Mouse (Mus musculus): ENCODE data around the gene Tk1. TPM values are rescaled to one million over a fixed set of nuclear protein-coding genes. Genes with fewer than 3 reads are reported as not detected.
A peak's percentile ranks its signal among the peaks of the same experiment; 100 is the strongest.
"Not testable (repeated sequence)": the region's sequence is repeated elsewhere in the genome, so short reads cannot be mapped to it uniquely, and the experiment has no call there.

Gene Tk1
- polyA plus RNA-seq, 2 experiments: 135 to 136 TPM

DNA sequence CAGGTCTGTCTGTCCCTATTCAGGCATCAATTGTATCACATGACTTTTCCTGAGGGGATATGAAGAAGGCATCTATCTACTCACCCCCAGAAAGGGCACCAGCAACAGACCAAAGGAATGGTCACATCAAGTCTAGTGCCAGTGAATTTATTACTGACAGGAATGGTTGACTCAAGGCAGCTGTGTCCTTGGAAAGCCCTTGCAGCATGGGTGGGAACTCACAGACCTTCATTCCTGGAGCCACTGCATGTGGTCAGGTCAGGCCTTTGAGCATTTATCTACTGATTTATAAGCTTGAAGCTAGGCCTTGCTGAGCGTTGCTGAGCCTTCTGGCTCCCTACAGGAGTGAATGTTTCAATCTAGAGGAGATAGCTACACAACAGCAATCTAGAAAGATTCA, 15.0 kb upstream of the Tk1 start:
- H3K4me2 ChIP-seq (ENCODE audit: low read depth): no peak overlapping the region
- DNase-seq (ENCODE audit: low read depth in 3 of 3, low spot score in 3 of 3) (no peak), ATAC-seq (ENCODE audit: insufficient read depth) (no peak)
- H3K27me3 ChIP-seq (ENCODE audit: control insufficient read depth, insufficient read depth, low read length): no peaks in the 10 kb centered on the region
- H3K4me3 ChIP-seq (ENCODE audit: insufficient read depth in 1 of 2, low read depth in 2 of 2, low read length in 2 of 2): no peak overlapping the region
- peak overlapping the region; percentile 4; the same call in 1 of the 2 replicates for H3K27ac ChIP-seq
- H3K4me1 ChIP-seq (replicated peaks; ENCODE audit: control insufficient read depth in 2 of 2, insufficient read depth in 2 of 2, low read length in 1 of 2): peaks cover 46 to 48% of the 10 kb centered on the region in 2 experiments
- no peak for TF ChIP-seq CTCF (IDR thresholded peaks at IDR 0.05; ENCODE audit: low read depth)
- TF ChIP-seq EP300 (IDR thresholded peaks at IDR 0.05; ENCODE audit: low read depth): no peak
- H3K9me3 ChIP-seq (ENCODE audit: control insufficient read depth, low read length): no peaks in the 10 kb centered on the region
- no peak overlapping the region for H3K9ac ChIP-seq (replicated peaks)
- WGBS (ENCODE audit: insufficient replicate concordance): 50% methylated on average over 1 of the region's 1 CpGs
- H3K36me3 ChIP-seq (replicated peaks; ENCODE audit: control insufficient read depth, insufficient read depth, low read depth): no peaks in the 10 kb centered on the region

DNA sequence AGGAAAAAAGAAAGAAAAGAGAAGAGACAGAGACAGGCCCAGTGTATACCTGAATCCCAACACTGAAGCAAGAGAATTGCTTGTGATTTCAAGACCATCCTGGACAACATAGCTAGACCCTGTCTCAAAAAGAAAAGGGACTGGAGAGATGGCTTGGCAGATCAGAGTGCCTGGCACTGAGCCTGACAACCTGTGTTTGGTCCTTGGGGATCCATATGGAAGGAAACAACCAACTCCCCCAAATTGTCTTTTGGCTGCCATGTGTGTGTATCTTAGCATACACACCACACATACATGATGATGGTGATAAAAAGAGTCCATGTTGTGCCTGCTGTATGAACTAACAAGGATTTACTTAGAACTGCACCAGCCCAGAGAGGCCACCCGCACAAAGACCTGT, 13.1 kb upstream of the Tk1 start:
- WGBS (ENCODE audit: insufficient replicate concordance): 21% methylated on average over 1 of the region's 1 CpGs
- Histone ChIP-seq H3K4me1 (replicated peaks; ENCODE audit: control insufficient read depth in 2 of 2, insufficient read depth in 2 of 2, low read length in 1 of 2) (peaks cover 46 to 48% of the 10 kb centered on the region in 2 experiments), H3K9me3 (ENCODE audit: control insufficient read depth, low read length) (no peaks in the 10 kb centered on the region), H3K4me2 (ENCODE audit: low read depth) (peak overlapping the region; percentile 59), H3K27me3 (ENCODE audit: control insufficient read depth, insufficient read depth, low read length) (no peaks in the 10 kb centered on the region), H3K4me3 (ENCODE audit: insufficient read depth in 1 of 2, low read depth in 2 of 2, low read length in 2 of 2) (no peak overlapping the region), H3K36me3 (replicated peaks; ENCODE audit: control insufficient read depth, insufficient read depth, low read depth) (no peaks in the 10 kb centered on the region), H3K9ac (replicated peaks) (peak overlapping the region; percentile 47), H3K27ac (peak overlapping the region; percentile 90)
- ATAC-seq (ENCODE audit: insufficient read depth): peak; percentile 21; the same call in 1 of the 2 replicates
- no peak for DNase-seq (ENCODE audit: low read depth in 3 of 3, low spot score in 3 of 3)
- TF ChIP-seq CTCF (IDR thresholded peaks at IDR 0.05; ENCODE audit: low read depth) (no peak), EP300 (IDR thresholded peaks at IDR 0.05; ENCODE audit: low read depth) (no peak)

- peak; percentile 75 to 85 (median 78) for DNase-seq (ENCODE audit: low read depth in 3 of 3, low spot score in 3 of 3)
- WGBS (ENCODE audit: insufficient replicate concordance): 10% methylated on average over 2 of the region's 2 CpGs
- Histone ChIP-seq H3K27ac (peak overlapping the region; percentile 90), H3K27me3 (ENCODE audit: control insufficient read depth, insufficient read depth, low read length) (no peaks in the 10 kb centered on the region), H3K36me3 (replicated peaks; ENCODE audit: control insufficient read depth, insufficient read depth, low read depth) (no peaks in the 10 kb centered on the region), H3K4me3 (ENCODE audit: insufficient read depth in 1 of 2, low read depth in 2 of 2, low read length in 2 of 2) (no peak overlapping the region), H3K4me2 (ENCODE audit: low read depth) (peak overlapping the region; percentile 59), H3K9me3 (ENCODE audit: control insufficient read depth, low read length) (no peaks in the 10 kb centered on the region), H3K9ac (replicated peaks) (peak overlapping the region; percentile 47), H3K4me1 (replicated peaks; ENCODE audit: control insufficient read depth in 2 of 2, insufficient read depth in 2 of 2, low read length in 1 of 2) (peaks cover 46 to 51% of the 10 kb centered on the region in 2 experiments)
- peak; percentile 96 for ATAC-seq (ENCODE audit: insufficient read depth)
- TF ChIP-seq CTCF (IDR thresholded peaks at IDR 0.05; ENCODE audit: low read depth): 0 out of 2 replicates have a peak, but pooled peaks have one; percentile 32
- peak; percentile 63 for TF ChIP-seq EP300 (IDR thresholded peaks at IDR 0.05; ENCODE audit: low read depth)
Observed at GRCm38 (mm10) chr11:117838572-117838971, 12.7 kb upstream of the Tk1 start.

GRCm38 (mm10) chr11:117836306-117836705, 10.4 kb upstream of the Tk1 start:
- Histone ChIP-seq H3K36me3 (replicated peaks; ENCODE audit: control insufficient read depth, insufficient read depth, low read depth) (no peaks in the 10 kb centered on the region), H3K4me2 (ENCODE audit: low read depth) (peak overlapping the region; percentile 46), H3K9me3 (ENCODE audit: control insufficient read depth, low read length) (no peaks in the 10 kb centered on the region), H3K4me1 (replicated peaks; ENCODE audit: control insufficient read depth in 2 of 2, insufficient read depth in 2 of 2, low read length in 1 of 2) (peaks cover 48 to 63% of the 10 kb centered on the region in 2 experiments), H3K9ac (replicated peaks) (0 out of 2 replicates have a peak overlapping the region, but pooled peaks have one; percentile 5), H3K27ac (no peak overlapping the region), H3K27me3 (ENCODE audit: control insufficient read depth, insufficient read depth, low read length) (no peaks in the 10 kb centered on the region), H3K4me3 (ENCODE audit: insufficient read depth in 1 of 2, low read depth in 2 of 2, low read length in 2 of 2) (no peak overlapping the region)
- no peak for TF ChIP-seq EP300 (IDR thresholded peaks at IDR 0.05; ENCODE audit: low read depth)
- TF ChIP-seq CTCF (IDR thresholded peaks at IDR 0.05; ENCODE audit: low read depth): no peak
- 27% methylated on average over 13 of the region's 13 CpGs for WGBS (ENCODE audit: insufficient replicate concordance)
- ATAC-seq (ENCODE audit: insufficient read depth) (no peak), DNase-seq (ENCODE audit: low read depth in 3 of 3, low spot score in 3 of 3) (peak; percentile 64 to 76 (median 70))

- no peak overlapping the region for H3K27ac ChIP-seq
- no peak overlapping the region for H3K9ac ChIP-seq (replicated peaks)
Observed at GRCm38 (mm10) chr11:117834086-117834485, 8.2 kb upstream of the Tk1 start.

GRCm38 (mm10) chr11:117833509-117833908, 7.6 kb upstream of the Tk1 start:
- H3K27me3 ChIP-seq (ENCODE audit: control insufficient read depth, insufficient read depth, low read length); H3K27ac ChIP-seq; H3K9ac ChIP-seq (replicated peaks); H3K4me3 ChIP-seq (ENCODE audit: insufficient read depth in 1 of 2, low read depth in 2 of 2, low read length in 2 of 2); DNase-seq (ENCODE audit: low read depth in 3 of 3, low spot score in 3 of 3); H3K36me3 ChIP-seq (replicated peaks; ENCODE audit: control insufficient read depth, insufficient read depth, low read depth); ATAC-seq (ENCODE audit: insufficient read depth); H3K9me3 ChIP-seq (ENCODE audit: control insufficient read depth, low read length); H3K4me2 ChIP-seq (ENCODE audit: low read depth): not testable (repeated sequence)
- WGBS (ENCODE audit: insufficient replicate concordance): 81% methylated on average over 4 of the region's 6 CpGs
- H3K4me1 ChIP-seq (replicated peaks; ENCODE audit: control insufficient read depth in 2 of 2, insufficient read depth in 2 of 2, low read length in 1 of 2): peaks cover 52 to 65% of the 10 kb centered on the region in 2 experiments

More at GRCm38 (mm10) chr11:117834086-117834485, 8.2 kb upstream of the Tk1 start:
- Histone ChIP-seq H3K9me3 (ENCODE audit: control insufficient read depth, low read length) (no peaks in the 10 kb centered on the region), H3K4me1 (replicated peaks; ENCODE audit: control insufficient read depth in 2 of 2, insufficient read depth in 2 of 2, low read length in 1 of 2) (peaks cover 52 to 64% of the 10 kb centered on the region in 2 experiments), H3K27me3 (ENCODE audit: control insufficient read depth, insufficient read depth, low read length) (no peaks in the 10 kb centered on the region), H3K4me3 (ENCODE audit: insufficient read depth in 1 of 2, low read depth in 2 of 2, low read length in 2 of 2) (no peak overlapping the region), H3K36me3 (replicated peaks; ENCODE audit: control insufficient read depth, insufficient read depth, low read depth) (no peaks in the 10 kb centered on the region), H3K4me2 (ENCODE audit: low read depth) (no peak overlapping the region)
- 78% methylated on average over 8 of the region's 8 CpGs for WGBS (ENCODE audit: insufficient replicate concordance)
- TF ChIP-seq CTCF (IDR thresholded peaks at IDR 0.05; ENCODE audit: low read depth) (no peak), EP300 (IDR thresholded peaks at IDR 0.05; ENCODE audit: low read depth) (no peak)
- DNase-seq (ENCODE audit: low read depth in 3 of 3, low spot score in 3 of 3) (no peak), ATAC-seq (ENCODE audit: insufficient read depth) (no peak)
